ENCODE assay signal across 14 mouse cellular contexts in the genomic region with DNA sequence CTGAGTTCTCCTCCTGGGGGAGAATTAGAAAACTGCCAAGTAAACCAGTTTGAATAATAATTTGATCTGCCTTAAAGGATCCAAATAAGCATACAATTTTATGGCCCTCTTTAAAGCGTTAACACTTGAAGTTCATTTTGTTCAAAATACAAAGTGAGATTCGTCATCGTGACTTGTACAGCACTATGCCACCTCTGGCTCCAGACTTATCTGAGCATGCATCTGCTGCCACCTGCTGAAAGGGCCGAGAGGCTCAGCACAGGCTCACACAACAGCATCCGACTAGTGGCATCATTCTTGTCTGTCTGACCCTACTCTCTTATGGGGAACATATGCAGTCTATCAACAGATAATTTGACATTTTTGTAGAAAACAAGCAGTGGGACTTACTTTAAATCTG. TPM values are rescaled to one million over a fixed set of nuclear protein-coding genes. Genes with fewer than 3 reads are reported as not detected.
DNase-seq lines count a peak whose midpoint lies in the region; ATAC-seq lines count a peak whose summit lies in the region.
"Had no signal": no experiment of that assay in that cellular context is flagged by ENCODE, and none has a peak within 500 bp of the region (broad histone marks: within the 10 kb centered on the region; RNA-seq: fewer than 3 reads in every experiment).

No protein-coding gene starts in this region.

- H3K27me3 ChIP-seq in embryonic facial prominence, embryonic 10.5 days (replicated peaks; ENCODE audit: low read depth, poor library complexity, severe bottlenecking): no peaks in the 10 kb centered on the region
- H3K27me3 ChIP-seq: limb, embryonic 12.5 days; neural tube, embryonic 12.5 days had no signal

- H3K27ac ChIP-seq in embryonic facial prominence, embryonic 10.5 days (replicated peaks): no peak overlapping the region
- H3K27ac ChIP-seq: hindbrain, embryonic 10.5 days; limb, embryonic 12.5 days; neural tube, embryonic 12.5 days had no signal

- H3K4me1 ChIP-seq in embryonic facial prominence, embryonic 10.5 days: peaks cover 26% of the 10 kb centered on the region
- H3K4me1 ChIP-seq: hindbrain, embryonic 10.5 days; neural tube, embryonic 12.5 days had no signal

- no peaks in the 10 kb centered on the region for H3K36me3 ChIP-seq in embryonic facial prominence, embryonic 10.5 days (replicated peaks)
- H3K36me3 ChIP-seq: hindbrain, embryonic 10.5 days; limb, embryonic 12.5 days; neural tube, embryonic 12.5 days had no signal

- 84% methylated on average over 5 of the region's 5 CpGs for whole genome bisulfite sequencing in embryonic facial prominence, embryonic 10.5 days

- no peak overlapping the region for H3K4me3 ChIP-seq in embryonic facial prominence, embryonic 10.5 days
- H3K4me3 ChIP-seq: hindbrain, embryonic 10.5 days; limb, embryonic 12.5 days; neural tube, embryonic 12.5 days had no signal

- no peak for DNase-seq in frontal cortex, postnatal 10 days (ENCODE audit: low spot score in 2 of 2)
- DNase-seq in layer of hippocampus, adult 11-12 months (ENCODE audit: low spot score): peak; percentile 35
- DNase-seq in layer of hippocampus, adult 8-10 months (ENCODE audit: low spot score in 2 of 2): no peak
- peak; percentile 9 for DNase-seq in thymus, postnatal 4 days
- DNase-seq in thymus, postnatal 25 days: no peak
- no peak for DNase-seq in thymus, postnatal 0 days (ENCODE audit: low spot score)
- no peak for DNase-seq in embryonic facial prominence, embryonic 10.5 days (ENCODE audit: low spot score)
- DNase-seq: adrenal gland, adult 2 months; cerebellum, adult 9-10 months had no signal

- H3K9me3 ChIP-seq in embryonic facial prominence, embryonic 10.5 days: no peaks in the 10 kb centered on the region
- H3K9me3 ChIP-seq: hindbrain, embryonic 10.5 days; limb, embryonic 12.5 days; neural tube, embryonic 12.5 days had no signal

- ATAC-seq in frontal cortex, adult (ENCODE audit: low TSS enrichment): peak; percentile 64

RNA-seq across cellular contexts. Expression of a gene that starts 55.0 kb away (rescaled TPM):
- total RNA-seq in layer of hippocampus, adult 8-10 months (2022): under 1 TPM; 0.55 to 0.94 (median 0.79) TPM
- 0.12 and 0.21 TPM in 2 replicates for polyA plus RNA-seq in thymus, postnatal 0 days (2015; fragmentation: Nextera tagmentation; extraction: Ambion mirVana)
- 0.05 TPM in 1 of 2 replicates, not detected in the other for polyA plus RNA-seq in embryonic facial prominence, embryonic 10.5 days (2016; fragmentation: Nextera tagmentation; extraction: Ambion mirVana)
- polyA plus RNA-seq: adrenal gland, adult 2 months; heart, embryonic 14.5 days; limb, embryonic 12.5 days had no signal

RNA-seq across cellular contexts. Expression of a gene that starts 59.7 kb away (rescaled TPM):
- 10 to 100 TPM; 56.4 to 66.3 (median 63.1) TPM for total RNA-seq in layer of hippocampus, adult 8-10 months (2022)
- polyA plus RNA-seq in thymus, postnatal 0 days (2015; fragmentation: Nextera tagmentation; extraction: Ambion mirVana): 48.3 and 54.2 TPM in 2 replicates
- 150 and 152 TPM in 2 replicates for polyA plus RNA-seq in embryonic facial prominence, embryonic 10.5 days (2016; fragmentation: Nextera tagmentation; extraction: Ambion mirVana)

Comparison
In these comparisons a context has a peak if more than half of its experiments do, and no peak if none do; other contexts are left out.
1. DNase-seq: peak in layer of hippocampus, adult 11-12 months (single experiment) and thymus, postnatal 4 days (single experiment); none in frontal cortex, postnatal 10 days (0 of 2), layer of hippocampus, adult 8-10 months (0 of 2), thymus, postnatal 25 days (single experiment), thymus, postnatal 0 days (single experiment) and embryonic facial prominence, embryonic 10.5 days (single experiment).